Mouse (Mus musculus): ENCODE measurements at regions not wholly inside any gene's neighbourhood (a gene's known extent, or its start where the extent isn't known, plus 50 kb on each side); places are given as distances from the start of the nearest gene placed in this dataset.

GRCm38 (mm10) chr16:29147766-29148165 lies 61.7 kb upstream of the Hrasls start:
- WGBS (ENCODE audit: insufficient replicate concordance) = 63% methylated on average over 1 of the region's 1 CpGs
- ATAC-seq (no peak), DNase-seq (no peak)

GRCm38 (mm10) chr16:29119217-29119616 lies 90.3 kb upstream of the Hrasls start:
- Histone ChIP-seq H3K36me3 (replicated peaks; ENCODE audit: insufficient read depth, low read length) (no peaks in the 10 kb centered on the region), H3K27ac (ENCODE audit: low read depth) (no peak overlapping the region), H3K4me1 (ENCODE audit: insufficient read depth) (no peaks in the 10 kb centered on the region), H3K4me3 (ENCODE audit: low read depth, low read length) (no peak overlapping the region), H3K9me3 (ENCODE audit: low read length) (no peaks in the 10 kb centered on the region), H3K27me3 (ENCODE audit: insufficient read depth, low read length) (no peaks in the 10 kb centered on the region), H3K9ac (replicated peaks) (no peak overlapping the region), H3K4me2 (ENCODE audit: low read depth, low read length) (no peak overlapping the region)
- TF ChIP-seq EP300 (IDR thresholded peaks at IDR 0.05; ENCODE audit: low read depth) (no peak), CTCF (IDR thresholded peaks at IDR 0.05; ENCODE audit: low read depth) (no peak)
- WGBS (ENCODE audit: insufficient replicate concordance) = 67% methylated on average over 4 of the region's 4 CpGs
- no peak for ATAC-seq
- DNase-seq = no peak

More at GRCm38 (mm10) chr16:29147766-29148165, 61.7 kb upstream of the Hrasls start:
- no peaks in the 10 kb centered on the region for H3K36me3 ChIP-seq (replicated peaks; ENCODE audit: insufficient read depth, low read length)
- no peaks in the 10 kb centered on the region for H3K4me1 ChIP-seq (ENCODE audit: insufficient read depth)
- no peak overlapping the region for H3K9ac ChIP-seq (replicated peaks)
- no peak for TF ChIP-seq CTCF (IDR thresholded peaks at IDR 0.05; ENCODE audit: low read depth)
- H3K4me2 ChIP-seq (ENCODE audit: low read depth, low read length) = no peak overlapping the region
- no peaks in the 10 kb centered on the region for H3K9me3 ChIP-seq (ENCODE audit: low read length)
- no peak overlapping the region for H3K4me3 ChIP-seq (ENCODE audit: low read depth, low read length)
- no peaks in the 10 kb centered on the region for H3K27me3 ChIP-seq (ENCODE audit: insufficient read depth, low read length)
- H3K27ac ChIP-seq (ENCODE audit: low read depth) = no peak overlapping the region

- H3K4me3 ChIP-seq (ENCODE audit: low read depth, low read length) = no peak overlapping the region
- no peaks in the 10 kb centered on the region for H3K9me3 ChIP-seq (ENCODE audit: low read length)
- TF ChIP-seq EP300 (IDR thresholded peaks at IDR 0.05; ENCODE audit: low read depth) (no peak), CTCF (IDR thresholded peaks at IDR 0.05; ENCODE audit: low read depth) (no peak)
- WGBS (ENCODE audit: insufficient replicate concordance) = 79% methylated on average over 4 of the region's 4 CpGs
- no peak for ATAC-seq
- H3K9ac ChIP-seq (replicated peaks) = no peak overlapping the region
- H3K4me1 ChIP-seq (ENCODE audit: insufficient read depth) = no peaks in the 10 kb centered on the region
- no peaks in the 10 kb centered on the region for H3K36me3 ChIP-seq (replicated peaks; ENCODE audit: insufficient read depth, low read length)
- no peaks in the 10 kb centered on the region for H3K27me3 ChIP-seq (ENCODE audit: insufficient read depth, low read length)
- no peak overlapping the region for H3K4me2 ChIP-seq (ENCODE audit: low read depth, low read length)
- H3K27ac ChIP-seq (ENCODE audit: low read depth) = no peak overlapping the region
- no peak for DNase-seq
Observed at GRCm38 (mm10) chr16:29096791-29097190, 112.7 kb upstream of the Hrasls start.

GRCm38 (mm10) chr16:29065961-29066360 lies 136.5 kb upstream of the Mb21d2 start:
- WGBS (ENCODE audit: insufficient replicate concordance) = 72% methylated on average over 3 of the region's 3 CpGs
- ATAC-seq (no peak), DNase-seq (no peak)
- Histone ChIP-seq H3K36me3 (replicated peaks; ENCODE audit: insufficient read depth, low read length) (no peaks in the 10 kb centered on the region), H3K4me2 (ENCODE audit: low read depth, low read length) (no peak overlapping the region), H3K27ac (ENCODE audit: low read depth) (no peak overlapping the region), H3K9ac (replicated peaks) (no peak overlapping the region), H3K4me3 (ENCODE audit: low read depth, low read length) (no peak overlapping the region), H3K27me3 (ENCODE audit: insufficient read depth, low read length) (no peaks in the 10 kb centered on the region), H3K4me1 (ENCODE audit: insufficient read depth) (no peaks in the 10 kb centered on the region), H3K9me3 (ENCODE audit: low read length) (no peaks in the 10 kb centered on the region)
- TF ChIP-seq CTCF (IDR thresholded peaks at IDR 0.05; ENCODE audit: low read depth) = no peak
- no peak for TF ChIP-seq EP300 (IDR thresholded peaks at IDR 0.05; ENCODE audit: low read depth)

GRCm38 (mm10) chr16:29065097-29065785 lies 135.8 kb upstream of the Mb21d2 start:
- Histone ChIP-seq H3K36me3 (replicated peaks; ENCODE audit: insufficient read depth, low read length) (no peaks in the 10 kb centered on the region), H3K4me1 (ENCODE audit: insufficient read depth) (no peaks in the 10 kb centered on the region), H3K27me3 (ENCODE audit: insufficient read depth, low read length) (no peaks in the 10 kb centered on the region), H3K9ac (replicated peaks) (no peak overlapping the region), H3K4me2 (ENCODE audit: low read depth, low read length) (no peak overlapping the region), H3K4me3 (ENCODE audit: low read depth, low read length) (no peak overlapping the region), H3K27ac (ENCODE audit: low read depth) (no peak overlapping the region), H3K9me3 (ENCODE audit: low read length) (no peaks in the 10 kb centered on the region)
- no peak for TF ChIP-seq EP300 (IDR thresholded peaks at IDR 0.05; ENCODE audit: low read depth)
- TF ChIP-seq CTCF (IDR thresholded peaks at IDR 0.05; ENCODE audit: low read depth) = no peak
- ATAC-seq (no peak), DNase-seq (no peak)
- 76% methylated on average over 4 of the region's 4 CpGs for WGBS (ENCODE audit: insufficient replicate concordance)

GRCm38 (mm10) chr16:29063377-29063776 lies 133.9 kb upstream of the Mb21d2 start:
- H3K27me3 ChIP-seq (ENCODE audit: insufficient read depth, low read length) = no peaks in the 10 kb centered on the region
- TF ChIP-seq CTCF (IDR thresholded peaks at IDR 0.05; ENCODE audit: low read depth) = no peak
- TF ChIP-seq EP300 (IDR thresholded peaks at IDR 0.05; ENCODE audit: low read depth) = no peak
- no peak overlapping the region for H3K9ac ChIP-seq (replicated peaks)
- H3K4me2 ChIP-seq (ENCODE audit: low read depth, low read length) = no peak overlapping the region
- H3K36me3 ChIP-seq (replicated peaks; ENCODE audit: insufficient read depth, low read length) = no peaks in the 10 kb centered on the region
- ATAC-seq (no peak), DNase-seq (no peak)
- H3K9me3 ChIP-seq (ENCODE audit: low read length) = no peaks in the 10 kb centered on the region
- no peak overlapping the region for H3K4me3 ChIP-seq (ENCODE audit: low read depth, low read length)
- no peak overlapping the region for H3K27ac ChIP-seq (ENCODE audit: low read depth)
- H3K4me1 ChIP-seq (ENCODE audit: insufficient read depth) = no peaks in the 10 kb centered on the region

GRCm38 (mm10) chr16:29057076-29057475 lies 127.6 kb upstream of the Mb21d2 start:
- no peak for ATAC-seq
- WGBS (ENCODE audit: insufficient replicate concordance) = 76% methylated on average over 5 of the region's 5 CpGs

More at GRCm38 (mm10) chr16:29057076-29057475, 127.6 kb upstream of the Mb21d2 start:
- no peaks in the 10 kb centered on the region for H3K36me3 ChIP-seq (replicated peaks; ENCODE audit: insufficient read depth, low read length)
- no peaks in the 10 kb centered on the region for H3K27me3 ChIP-seq (ENCODE audit: insufficient read depth, low read length)
- no peak overlapping the region for H3K4me2 ChIP-seq (ENCODE audit: low read depth, low read length)
- TF ChIP-seq EP300 (IDR thresholded peaks at IDR 0.05; ENCODE audit: low read depth) (no peak), CTCF (IDR thresholded peaks at IDR 0.05; ENCODE audit: low read depth) (no peak)
- H3K9ac ChIP-seq (replicated peaks) = no peak overlapping the region
- H3K27ac ChIP-seq (ENCODE audit: low read depth) = no peak overlapping the region
- no peaks in the 10 kb centered on the region for H3K4me1 ChIP-seq (ENCODE audit: insufficient read depth)
- no peaks in the 10 kb centered on the region for H3K9me3 ChIP-seq (ENCODE audit: low read length)
- DNase-seq = no peak
- H3K4me3 ChIP-seq (ENCODE audit: low read depth, low read length) = no peak overlapping the region
